Mouse (Mus musculus) lung, embryonic 15.5 days (tissue): Measurements from ENCODE around the gene Map1a. TPM values are rescaled to one million over a fixed set of nuclear protein-coding genes. Genes with fewer than 3 reads are reported as not detected.

Experiments
- ATAC-seq: fragments of 200-750 bp; cut with Nextera tagmentation; 2 replicates; pipeline ENCODE4 v1.8.0; 2017; ENCODE audit warnings: moderate number of reproducible peaks, borderline replicate concordance; ENCODE audit not compliant: low FRiP score, low TSS enrichment; ENCODE audit errors: extremely low read depth
- H3K27ac ChIP-seq: fragments of 300-500 bp; sonication (generic); 2 replicates; pipeline ENCODE4 v1.5.1; 2015; ENCODE audit warnings: moderate library complexity, mild to moderate bottlenecking, inconsistent platforms
- H3K27me3 ChIP-seq: fragments of 300-500 bp; sonication (generic); 2 replicates; pipeline ENCODE4 v1.6.1; 2015; ENCODE audit warnings: inconsistent platforms
- H3K36me3 ChIP-seq: fragments of 300-500 bp; sonication (generic); 2 replicates; pipeline ENCODE4 v1.6.1; 2015; ENCODE audit warnings: inconsistent platforms
- H3K4me1 ChIP-seq: fragments of 300-500 bp; sonication (generic); 2 replicates; pipeline ENCODE4 v1.6.1; 2015; ENCODE audit warnings: inconsistent platforms
- H3K4me2 ChIP-seq: fragments of 300-500 bp; sonication (generic); 2 replicates; pipeline ENCODE4 v1.6.1; 2015; ENCODE audit warnings: inconsistent platforms, mild to moderate bottlenecking, moderate library complexity
- H3K4me3 ChIP-seq: fragments of 300-500 bp; sonication (generic); 2 replicates; pipeline ENCODE4 v1.5.1; 2015; ENCODE audit warnings: mild to moderate bottlenecking, inconsistent platforms
- H3K9ac ChIP-seq: fragments of 300-500 bp; sonication (generic); 2 replicates; pipeline ENCODE4 v1.6.1; 2015; ENCODE audit warnings: inconsistent platforms
- H3K9me3 ChIP-seq: fragments of 300-500 bp; sonication (generic); 2 replicates; pipeline ENCODE4 v1.6.1; 2016; ENCODE audit warnings: inconsistent platforms
- WGBS: fragments of 180-500 bp; shearing (Covaris S2); methylation state at CpG from one replicate; pipeline ENCODE4 v1.1.7; 2015; 5-methylcytosine and 5-hydroxymethylcytosine counted together
- polyA plus RNA-seq: library from polyadenylated mRNA; unstranded; fragments of >200 nt; fragmentation: Nextera tagmentation; extraction: Ambion mirVana; gene quantifications from 2 replicates; pipeline ENCODE4 v1.2.1, GENCODE M21; 2015

The Map1a gene
- polyA plus RNA-seq, result 3.5 TPM in 2 replicates

DNA sequence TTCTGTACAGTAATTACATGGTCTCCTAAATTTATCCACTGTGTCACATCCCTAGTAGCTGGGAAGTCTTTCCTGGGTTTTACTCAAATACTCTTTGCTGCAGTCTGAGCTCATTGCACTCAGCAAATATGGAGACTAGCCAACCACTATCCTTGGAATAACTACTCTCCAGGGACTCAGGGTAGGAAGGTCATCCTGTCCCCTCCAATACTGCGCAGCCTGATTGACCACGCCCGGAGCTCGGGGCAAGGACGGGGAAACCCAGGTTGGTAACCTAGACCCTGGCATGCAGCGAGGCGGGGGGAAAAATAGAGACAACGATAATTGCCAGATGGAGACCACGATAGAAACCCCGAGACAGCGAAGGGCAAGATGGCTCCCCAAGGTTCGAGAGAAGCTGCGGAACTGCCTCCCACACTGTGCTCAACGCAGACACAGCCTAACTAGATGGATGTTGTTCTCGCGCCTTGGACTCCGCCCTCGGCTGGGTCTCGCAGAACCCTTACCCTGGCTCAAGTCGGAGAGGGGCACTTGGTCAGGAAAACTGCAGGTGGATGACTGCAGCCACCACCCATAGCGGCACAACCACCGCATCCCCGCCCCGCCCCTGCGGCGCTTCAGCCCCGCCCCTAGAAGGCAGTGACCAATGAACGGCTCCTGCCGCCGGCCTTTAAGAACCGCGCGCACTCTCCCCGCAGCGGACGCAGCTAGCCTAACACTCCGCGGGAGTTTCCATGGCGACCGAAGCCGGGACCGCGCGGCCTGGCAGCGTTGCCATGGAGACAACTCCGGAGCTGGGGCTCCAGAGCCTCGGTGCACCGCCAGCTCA is at the start of gene Map1a:
TSS of gene Map1a (plus strand) at position 700 of the 829 bp plus-strand sequence.
- WGBS, result 2% methylated on average over 48 of the region's 48 CpGs
- H3K9ac ChIP-seq, result 0 out of 2 replicates have a peak within 1 kb of the TSS, but pooled peaks have one; percentile 1
- H3K27ac ChIP-seq, result no peak within 1 kb of the TSS

DNA sequence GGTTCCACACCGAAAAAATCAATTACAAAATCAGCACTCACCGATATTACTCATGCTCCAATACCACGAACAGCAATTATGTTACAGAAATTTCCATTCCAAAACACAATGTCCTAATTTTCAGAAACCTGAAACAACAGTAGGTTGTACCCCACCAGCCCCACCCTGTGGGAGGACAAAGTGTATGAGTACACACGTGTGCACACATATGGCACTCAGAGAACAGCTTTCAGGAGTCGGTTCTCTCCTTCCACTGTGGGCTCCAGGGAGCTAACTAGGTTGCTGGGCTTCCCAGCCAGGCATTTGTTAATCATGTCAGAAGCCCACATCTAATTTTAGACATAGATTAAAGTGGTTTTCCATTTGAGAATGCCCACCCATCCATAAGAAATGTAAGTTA is 45.3 kb upstream of the Map1a start:
- Histone ChIP-seq H3K4me2 (no peak overlapping the region), H3K9ac (no peak overlapping the region), H3K36me3 (peaks cover 69% of the 10 kb centered on the region), H3K9me3 (no peaks in the 10 kb centered on the region), H3K4me1 (no peaks in the 10 kb centered on the region), H3K27me3 (no peaks in the 10 kb centered on the region), H3K4me3 (no peak overlapping the region), H3K27ac (no peak overlapping the region)
- no peak for ATAC-seq
- 96% methylated on average over 5 of the region's 5 CpGs for WGBS

More for the DNA sequence above, at the start of gene Map1a:
- no peaks in the 10 kb centered on the region for H3K9me3 ChIP-seq
- peaks cover 15% of the 10 kb centered on the region for H3K4me1 ChIP-seq
- H3K4me2 ChIP-seq, result peak within 1 kb of the TSS; percentile 64
- peak within 1 kb of the TSS; percentile 39 for H3K4me3 ChIP-seq
- ATAC-seq, result peak; percentile 96
- H3K36me3 ChIP-seq, result no peaks in the 10 kb centered on the region
- peaks cover 43% of the 10 kb centered on the region for H3K27me3 ChIP-seq

DNA sequence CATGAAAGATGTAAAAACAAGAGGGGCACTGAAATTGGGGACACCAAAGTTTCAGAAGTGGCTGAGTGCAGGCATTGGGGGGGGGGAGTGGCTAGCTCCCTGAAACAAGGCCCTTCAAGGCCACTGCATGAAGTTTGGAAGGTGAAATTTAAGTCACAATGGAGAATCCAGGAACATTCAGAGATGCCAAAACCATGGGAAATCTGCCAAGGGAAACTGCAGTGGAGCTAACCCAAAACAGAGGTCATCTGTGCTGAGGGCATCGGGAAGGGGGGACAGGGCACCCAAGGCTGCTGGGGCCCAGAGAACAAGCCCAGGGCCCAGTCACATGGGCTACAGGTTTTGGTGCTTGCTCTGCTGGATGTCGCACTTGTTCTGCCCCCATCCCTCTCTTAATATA is 39.6 kb upstream of the Map1a start:
- Histone ChIP-seq H3K4me1 (no peaks in the 10 kb centered on the region), H3K36me3 (peaks cover 86% of the 10 kb centered on the region), H3K9me3 (no peaks in the 10 kb centered on the region), H3K27ac (no peak overlapping the region), H3K27me3 (no peaks in the 10 kb centered on the region), H3K4me2 (no peak overlapping the region), H3K4me3 (no peak overlapping the region), H3K9ac (no peak overlapping the region)
- WGBS, result 88% methylated on average over 2 of the region's 2 CpGs
- ATAC-seq, result no peak

DNA sequence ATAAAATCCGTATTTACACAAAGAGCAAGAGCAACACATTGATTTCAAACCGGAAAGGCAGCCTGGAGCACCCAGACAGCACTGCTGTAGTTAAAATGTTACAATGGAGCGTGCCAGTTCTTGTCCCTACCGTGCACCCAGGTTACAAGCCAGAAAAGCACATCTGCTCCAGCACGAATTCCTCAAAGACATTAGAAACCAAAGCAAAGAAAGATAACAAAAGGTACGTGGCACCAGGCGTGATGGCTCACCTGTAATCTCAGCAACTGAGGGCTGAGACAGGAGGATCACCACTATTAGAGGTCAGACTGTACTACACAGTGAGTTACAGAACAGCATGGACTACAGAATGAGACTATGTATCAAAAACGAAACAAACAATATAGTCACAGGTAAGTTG is 21.0 kb upstream of the Map1a start:
- ATAC-seq, result no peak
- Histone ChIP-seq H3K9me3 (no peaks in the 10 kb centered on the region), H3K36me3 (peaks cover 37% of the 10 kb centered on the region), H3K27me3 (no peaks in the 10 kb centered on the region), H3K4me1 (peaks cover 13% of the 10 kb centered on the region; the same call in 1 of the 2 replicates), H3K9ac (no peak overlapping the region), H3K4me3 (no peak overlapping the region), H3K4me2 (no peak overlapping the region), H3K27ac (no peak overlapping the region)
- 70% methylated on average over 8 of the region's 8 CpGs for WGBS

DNA sequence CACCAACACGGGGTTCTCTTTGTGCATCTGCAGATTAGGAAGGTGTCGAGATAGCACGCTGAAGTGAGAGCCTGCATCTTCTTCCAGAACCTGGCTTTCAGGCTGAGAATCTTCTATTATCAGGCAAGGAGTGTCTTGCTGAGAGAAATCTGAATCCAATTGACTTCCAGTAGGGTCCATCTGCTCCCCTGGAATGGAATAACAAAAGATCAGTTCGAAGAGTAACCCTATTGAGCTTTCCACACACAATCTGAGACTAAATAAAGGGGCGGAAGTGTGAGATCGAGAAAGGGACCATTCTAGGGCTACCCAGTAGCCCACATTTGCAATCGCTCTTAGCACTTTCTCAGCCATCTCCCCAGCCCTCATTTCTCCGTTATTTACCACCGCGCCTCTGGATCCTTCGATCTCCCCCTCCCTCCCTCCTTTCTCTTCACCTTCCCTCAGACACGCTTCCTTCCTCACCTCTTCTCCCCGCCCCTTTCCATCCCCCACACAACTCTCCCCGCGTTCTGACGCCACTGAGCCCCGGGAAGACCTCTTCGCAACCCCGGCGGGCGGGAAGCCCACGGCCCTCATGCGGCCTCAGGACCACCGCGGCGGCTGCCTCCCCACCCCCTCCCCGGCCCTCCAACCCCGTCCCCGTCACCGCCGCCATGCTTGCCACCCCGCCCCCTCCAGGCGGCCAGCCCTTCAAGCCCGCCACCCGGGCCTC is 18.7 kb upstream of the Map1a start:
- ATAC-seq, result peak; percentile 81
- H3K36me3 ChIP-seq, result peaks cover 30% of the 10 kb centered on the region
- no peaks in the 10 kb centered on the region for H3K27me3 ChIP-seq
- peak overlapping the region; percentile 58 for H3K4me2 ChIP-seq
- no peaks in the 10 kb centered on the region for H3K9me3 ChIP-seq
- H3K9ac ChIP-seq, result peak overlapping the region; percentile 78
- H3K4me1 ChIP-seq, result peaks cover 13% of the 10 kb centered on the region; the same call in 1 of the 2 replicates
- H3K4me3 ChIP-seq, result peak overlapping the region; percentile 80
- peak overlapping the region; percentile 75; the same call in 1 of the 2 replicates for H3K27ac ChIP-seq
- WGBS, result 1% methylated on average over 35 of the region's 35 CpGs

DNA sequence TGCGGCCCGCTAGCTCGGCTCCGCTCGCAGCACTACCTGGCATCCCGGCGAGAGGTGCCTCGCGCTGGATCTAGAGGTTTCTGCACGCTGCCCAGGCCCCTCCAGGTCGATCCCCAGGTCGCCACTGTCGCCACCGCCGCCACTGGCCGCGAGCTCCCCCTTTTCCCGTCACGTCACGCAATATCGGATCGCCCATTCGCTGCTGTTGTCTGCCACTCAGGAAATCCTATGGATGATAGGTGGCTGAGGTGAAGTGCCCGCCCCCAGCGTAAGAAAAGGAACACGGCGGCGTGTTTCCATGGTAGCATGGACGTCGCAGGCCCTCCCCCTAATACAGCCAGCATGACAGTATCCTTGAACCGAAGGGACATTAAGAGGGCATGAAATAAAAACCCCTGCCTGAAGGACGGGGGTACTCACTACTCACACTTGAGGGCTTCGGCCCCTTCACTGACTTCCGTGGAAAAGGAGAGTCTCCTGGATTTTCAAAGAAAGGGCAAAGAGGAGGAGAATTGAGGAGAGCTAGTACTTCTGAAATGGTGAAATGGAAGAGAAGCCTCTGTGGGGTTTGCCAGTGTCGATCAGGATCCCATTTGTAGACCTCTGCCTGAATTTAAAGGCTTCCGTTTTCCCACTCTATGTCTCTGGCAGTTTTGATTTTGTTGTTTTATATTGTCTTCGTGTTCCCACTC is 18.0 kb upstream of the Map1a start, which contains the start of gene Trp53bp1:
TSS of gene Trp53bp1 (minus strand) at position 172 of the 692 bp plus-strand sequence.
- WGBS, result under 1% methylated on average over 37 of the region's 37 CpGs
- H3K36me3 ChIP-seq, result peaks cover 30% of the 10 kb centered on the region
- peak within 1 kb of the TSS; percentile 58 for H3K4me2 ChIP-seq
- H3K4me3 ChIP-seq, result peak within 1 kb of the TSS; percentile 80
- peak within 1 kb of the TSS; percentile 75; the same call in 1 of the 2 replicates for H3K27ac ChIP-seq
- H3K27me3 ChIP-seq, result no peaks in the 10 kb centered on the region
- H3K9me3 ChIP-seq, result no peaks in the 10 kb centered on the region
- peaks cover 13% of the 10 kb centered on the region; the same call in 1 of the 2 replicates for H3K4me1 ChIP-seq
- peak; percentile 99 for ATAC-seq
- peak within 1 kb of the TSS; percentile 78 for H3K9ac ChIP-seq

DNA sequence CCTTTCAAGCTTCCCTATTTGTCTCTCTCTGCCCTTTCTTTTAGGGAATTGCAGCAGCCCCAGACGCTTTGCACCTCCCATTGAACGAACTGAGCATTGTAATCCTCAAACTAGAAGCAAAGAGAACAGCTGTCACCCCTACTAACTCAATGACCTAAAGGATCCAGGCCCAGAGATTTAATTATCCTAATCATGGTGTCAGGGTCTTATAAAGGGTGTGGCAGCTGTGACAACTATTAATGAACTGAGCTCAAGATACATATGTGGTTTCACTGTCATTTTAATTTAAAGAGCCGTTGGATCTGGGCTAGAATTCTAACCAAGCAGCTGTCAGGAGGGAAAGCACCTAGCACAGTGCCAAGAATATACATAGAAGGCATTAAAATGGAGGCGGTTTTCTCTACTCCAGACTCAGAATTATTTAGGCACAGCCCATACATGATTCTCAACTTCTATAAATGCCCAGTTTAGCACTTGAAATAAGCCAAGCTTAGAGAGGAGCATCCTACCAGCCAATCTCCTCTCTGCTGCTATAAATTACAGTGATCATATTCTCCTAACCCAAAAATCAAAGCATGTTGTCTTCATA is 17.4 kb upstream of the Map1a start:
- Histone ChIP-seq H3K4me2 (peak overlapping the region; percentile 58), H3K4me1 (peaks cover 13% of the 10 kb centered on the region; the same call in 1 of the 2 replicates), H3K4me3 (peak overlapping the region; percentile 80), H3K9ac (no peak overlapping the region; the same call in 1 of the 2 replicates), H3K9me3 (no peaks in the 10 kb centered on the region), H3K27ac (no peak overlapping the region), H3K36me3 (peaks cover 25% of the 10 kb centered on the region), H3K27me3 (no peaks in the 10 kb centered on the region)
- 27% methylated on average over 4 of the region's 4 CpGs for WGBS
- ATAC-seq, result no peak

DNA sequence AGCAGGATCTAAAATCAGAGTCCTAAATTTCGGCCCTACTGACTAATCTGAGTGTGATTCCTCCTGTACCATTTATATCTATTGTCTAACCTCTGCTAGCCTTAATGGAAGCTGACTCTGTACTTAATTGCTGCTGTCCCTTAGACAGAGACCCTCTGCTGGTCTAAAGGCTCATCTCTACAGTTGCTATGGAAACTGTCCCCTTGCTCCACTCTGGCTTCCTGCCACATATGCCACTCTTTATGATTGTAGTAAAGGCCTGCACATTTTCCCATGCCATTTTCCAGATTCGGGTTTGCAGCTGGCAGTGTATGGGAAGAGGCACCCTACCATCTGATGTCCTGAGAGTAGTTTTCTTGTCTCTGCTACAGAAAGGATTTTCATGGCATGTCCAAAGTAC is 1.6 kb upstream of the Map1a start:
- Histone ChIP-seq H3K4me1 (peaks cover 11% of the 10 kb centered on the region), H3K4me2 (no peak overlapping the region), H3K36me3 (no peaks in the 10 kb centered on the region), H3K4me3 (no peak overlapping the region), H3K27ac (no peak overlapping the region), H3K27me3 (peaks cover 40% of the 10 kb centered on the region), H3K9me3 (no peaks in the 10 kb centered on the region), H3K9ac (no peak overlapping the region)
- ATAC-seq, result no peak
- 68% methylated on average over 2 of the region's 2 CpGs for WGBS

DNA sequence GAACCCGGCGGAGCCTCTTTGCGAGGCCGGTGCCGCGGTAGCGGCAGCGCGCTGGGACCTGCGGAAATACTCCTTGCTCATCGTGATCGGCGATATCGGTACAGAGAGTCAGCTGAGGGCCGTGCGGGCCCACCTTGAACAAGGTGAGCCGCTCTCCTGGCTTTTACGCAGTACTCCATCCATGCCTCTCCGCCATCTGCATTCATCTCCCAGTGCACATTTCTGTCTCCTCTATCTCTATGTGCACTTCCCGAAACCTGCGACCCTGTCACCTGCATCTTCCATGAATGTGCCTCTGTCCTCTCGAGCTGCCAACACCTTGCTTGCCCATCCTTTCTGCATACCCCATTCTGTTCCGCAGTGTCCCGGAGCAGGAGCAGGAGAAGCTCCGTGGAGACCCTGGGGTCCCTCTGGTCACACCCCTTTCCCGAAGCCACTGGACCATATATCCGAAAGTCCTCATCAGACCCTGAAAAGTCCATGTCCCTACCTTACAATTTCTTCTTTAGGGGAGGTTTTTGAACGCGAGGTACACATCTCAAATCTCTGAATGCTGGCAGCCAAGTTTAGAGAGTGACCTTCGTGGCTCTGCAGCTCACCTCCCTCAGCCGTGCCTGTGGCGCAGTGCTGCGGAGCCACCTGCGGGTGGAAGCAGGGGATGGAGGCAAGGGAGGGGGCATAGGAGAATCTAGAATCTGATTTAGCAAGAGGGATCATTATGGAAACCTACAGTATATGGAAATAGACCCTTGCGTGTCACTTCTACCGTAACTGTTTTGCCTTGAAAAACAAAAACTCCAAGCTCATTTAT is 535 bp downstream of the Map1a start:
- H3K9ac ChIP-seq, result 0 out of 2 replicates have a peak overlapping the region, but pooled peaks have one; percentile 1
- H3K4me1 ChIP-seq, result peaks cover 23% of the 10 kb centered on the region
- H3K4me3 ChIP-seq, result peak overlapping the region; percentile 39
- no peaks in the 10 kb centered on the region for H3K36me3 ChIP-seq
- peaks cover 43% of the 10 kb centered on the region for H3K27me3 ChIP-seq
- H3K4me2 ChIP-seq, result peak overlapping the region; percentile 64
- 5% methylated on average over 36 of the region's 36 CpGs for WGBS
- H3K9me3 ChIP-seq, result no peaks in the 10 kb centered on the region
- H3K27ac ChIP-seq, result no peak overlapping the region
- ATAC-seq, result 0 out of 2 replicates have a peak, but pooled peaks have one; percentile 8

DNA sequence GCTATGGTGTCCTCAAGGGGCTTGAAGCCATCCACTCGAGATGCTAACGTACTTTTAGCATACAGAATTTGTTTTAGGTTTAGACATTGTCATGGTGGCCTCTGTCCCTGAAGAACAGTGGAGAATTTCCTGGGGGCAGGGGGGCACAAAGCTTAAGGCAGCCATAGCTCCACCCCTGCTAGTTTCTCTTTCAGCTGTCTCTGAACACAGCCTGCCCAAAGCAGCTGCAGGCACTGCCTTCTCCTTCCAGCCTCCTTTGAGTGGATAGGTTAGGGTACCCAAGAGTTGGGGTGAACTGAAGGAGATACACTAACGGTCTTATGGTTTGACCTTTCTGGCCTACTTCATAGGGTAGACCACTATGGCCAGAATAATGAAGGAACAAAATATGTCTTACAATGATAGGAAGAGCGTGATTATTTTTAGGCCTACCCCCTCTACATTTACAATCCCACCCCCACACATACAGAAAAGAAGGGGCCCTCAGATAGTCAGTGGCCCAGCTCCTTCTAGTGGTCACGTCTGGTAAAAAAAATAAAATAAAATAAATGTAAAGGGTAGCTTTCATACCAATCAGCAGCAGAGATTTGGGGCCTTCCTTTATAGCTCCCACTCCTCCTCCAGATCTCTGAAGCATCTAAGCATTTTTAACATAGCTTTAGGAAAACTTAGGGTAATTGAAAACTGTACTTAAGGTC is 3.1 kb downstream of the Map1a start:
- Histone ChIP-seq H3K4me3 (no peak overlapping the region), H3K9me3 (no peaks in the 10 kb centered on the region), H3K36me3 (no peaks in the 10 kb centered on the region), H3K27me3 (peaks cover 64% of the 10 kb centered on the region), H3K27ac (no peak overlapping the region), H3K9ac (no peak overlapping the region), H3K4me2 (no peak overlapping the region), H3K4me1 (peaks cover 46% of the 10 kb centered on the region)
- ATAC-seq, result no peak
- WGBS, result 62% methylated on average over 5 of the region's 5 CpGs
